ENCODE assay signal across 36 mouse cellular contexts in the genomic region with DNA sequence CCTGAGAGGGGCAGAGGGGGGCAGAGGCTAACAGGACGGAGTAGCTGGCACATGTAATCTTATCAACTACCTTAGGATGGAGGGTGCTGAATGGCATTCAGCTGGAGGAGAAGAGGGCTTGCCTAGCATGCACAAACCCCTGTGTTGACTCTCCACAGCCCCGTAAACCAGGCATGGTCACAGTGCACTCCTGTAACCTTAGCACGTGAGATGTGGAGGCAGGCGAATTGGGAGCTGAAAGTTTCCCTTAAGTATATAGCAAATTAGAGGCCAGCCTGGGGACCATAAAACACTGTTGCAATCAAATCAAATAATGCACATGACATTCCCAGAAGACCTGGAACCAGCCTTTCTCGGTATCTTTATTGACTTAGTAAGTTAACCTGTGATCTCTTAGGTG. TPM values are rescaled to one million over a fixed set of nuclear protein-coding genes. Genes with fewer than 3 reads are reported as not detected.
A peak's percentile ranks its signal among the peaks of the same experiment; 100 is the strongest.
DNase-seq lines count a peak whose midpoint lies in the region; ATAC-seq and TF ChIP-seq lines count a peak whose summit lies in the region.
"Had no signal": no experiment of that assay in that cellular context is flagged by ENCODE, and none has a peak within 500 bp of the region (broad histone marks: within the 10 kb centered on the region; RNA-seq: fewer than 3 reads in every experiment).

No protein-coding gene starts in this region.

- H3K79me2 ChIP-seq in liver, adult 2 months (ENCODE audit: control insufficient read depth, insufficient read depth, low read length) = no peaks in the 10 kb centered on the region; the same call in 1 of the 2 replicates

- H3K36me3 ChIP-seq in liver, adult 2 months (ENCODE audit: control insufficient read depth, insufficient read depth, low read length) = peaks cover 54% of the 10 kb centered on the region
- peaks cover 43% of the 10 kb centered on the region for H3K36me3 ChIP-seq in intestine, embryonic 15.5 days
- H3K36me3 ChIP-seq in intestine, embryonic 16.5 days (ENCODE audit: control insufficient read depth, insufficient read depth, low read length) = peaks cover 20% of the 10 kb centered on the region
- H3K36me3 ChIP-seq in stomach, embryonic 15.5 days = peaks cover 40% of the 10 kb centered on the region

- 34% methylated on average over 5 of the region's 5 CpGs for WGBS in liver, adult 2 months
- 78% methylated on average over 5 of the region's 5 CpGs for WGBS in intestine, embryonic 15.5 days
- WGBS in intestine, embryonic 16.5 days = 68% methylated on average over 5 of the region's 5 CpGs
- WGBS in stomach, embryonic 15.5 days = 72% methylated on average over 5 of the region's 5 CpGs

- TF ChIP-seq CTCF in liver, adult 2 months (IDR thresholded peaks at IDR 0.05; ENCODE audit: low read depth, low read length) = no peak

- peaks cover 20% of the 10 kb centered on the region for H3K4me1 ChIP-seq in liver, adult 2 months (ENCODE audit: control insufficient read depth, insufficient read depth, low read length)
- no peaks in the 10 kb centered on the region for H3K4me1 ChIP-seq in intestine, embryonic 15.5 days (replicated peaks)
- peaks cover 9% of the 10 kb centered on the region for H3K4me1 ChIP-seq in intestine, embryonic 16.5 days (ENCODE audit: control insufficient read depth, insufficient read depth, low read length)
- no peaks in the 10 kb centered on the region for H3K4me1 ChIP-seq in stomach, embryonic 15.5 days
- H3K4me1 ChIP-seq: embryonic facial prominence, embryonic 10.5 days; embryonic facial prominence, embryonic 13.5 days; forebrain, embryonic 12.5 days; forebrain, embryonic 15.5 days; hindbrain, embryonic 10.5 days; hindbrain, embryonic 13.5 days had no signal

- no peak for TF ChIP-seq POLR2A in liver, adult 2 months (IDR thresholded peaks at IDR 0.05; ENCODE audit: extremely low read depth, insufficient read depth, low read length)

- H3K9me3 ChIP-seq in intestine, embryonic 15.5 days = no peaks in the 10 kb centered on the region
- H3K9me3 ChIP-seq in intestine, embryonic 16.5 days (ENCODE audit: control insufficient read depth, low read length) = no peaks in the 10 kb centered on the region
- no peaks in the 10 kb centered on the region for H3K9me3 ChIP-seq in stomach, embryonic 15.5 days
- H3K9me3 ChIP-seq: embryonic facial prominence, embryonic 10.5 days; embryonic facial prominence, embryonic 13.5 days; forebrain, embryonic 12.5 days; forebrain, embryonic 15.5 days; heart, embryonic 12.5 days; heart, embryonic 15.5 days; hindbrain, embryonic 10.5 days; hindbrain, embryonic 13.5 days had no signal

- no peak overlapping the region for H3K9ac ChIP-seq in liver, adult 2 months (ENCODE audit: low read depth, low read length)
- no peak overlapping the region for H3K9ac ChIP-seq in intestine, embryonic 15.5 days
- H3K9ac ChIP-seq in intestine, embryonic 16.5 days (ENCODE audit: low read depth, low read length) = no peak overlapping the region
- no peak overlapping the region for H3K9ac ChIP-seq in stomach, embryonic 15.5 days
- H3K9ac ChIP-seq: embryonic facial prominence, embryonic 13.5 days; forebrain, embryonic 12.5 days; forebrain, embryonic 15.5 days; heart, embryonic 12.5 days; heart, embryonic 15.5 days; hindbrain, embryonic 13.5 days had no signal

- peak; percentile 71 for DNase-seq in liver, adult 2 months (ENCODE audit: extremely low read depth, low read depth, low spot score)
- no peak for DNase-seq in liver
- no peak for DNase-seq in kidney, adult 18-20 months
- DNase-seq in gastrocnemius, postnatal 25 days = no peak
- DNase-seq in thymus, postnatal 10 days (ENCODE audit: low spot score in 2 of 2) = no peak
- DNase-seq: adrenal gland, adult 2 months; adrenal gland, postnatal 14 days; cerebellum, adult 11 months; cerebellum, adult 2 months; cerebellum, adult 9-11 months; cerebellum, postnatal 25 days; embryo, embryonic 11 days; gastrocnemius, postnatal 10 days; heart, adult 11 months had no signal

- H3K27ac ChIP-seq in liver, adult 2 months (replicated peaks; ENCODE audit: insufficient read depth, low read depth, low read length) = peak overlapping the region; percentile 58
- peak overlapping the region; percentile 3; the same call in 1 of the 2 replicates for H3K27ac ChIP-seq in intestine, embryonic 15.5 days
- peak overlapping the region; percentile 29 for H3K27ac ChIP-seq in intestine, embryonic 16.5 days (ENCODE audit: low read length)
- H3K27ac ChIP-seq in stomach, embryonic 15.5 days = 0 out of 2 replicates have a peak overlapping the region, but pooled peaks have one; percentile 9
- H3K27ac ChIP-seq: embryonic facial prominence, embryonic 10.5 days; embryonic facial prominence, embryonic 13.5 days; forebrain, embryonic 12.5 days; forebrain, embryonic 15.5 days; heart, embryonic 15.5 days; hindbrain, embryonic 10.5 days; hindbrain, embryonic 13.5 days had no signal

- ATAC-seq in intestine, embryonic 15.5 days = peak; percentile 73
- peak; percentile 72 for ATAC-seq in intestine, embryonic 16.5 days
- peak; percentile 37; the same call in 1 of the 2 replicates for ATAC-seq in stomach, embryonic 15.5 days (ENCODE audit: insufficient read depth, low FRiP score, low read depth)
- ATAC-seq: CD4-positive, CD25-positive, alpha-beta regulatory T cell, adult 4 months; forebrain, embryonic 15.5 days; hindbrain, embryonic 16.5 days had no signal

- no peak overlapping the region for H3K4me2 ChIP-seq in intestine, embryonic 15.5 days (replicated peaks)
- H3K4me2 ChIP-seq in intestine, embryonic 16.5 days (ENCODE audit: low read depth, low read length) = no peak overlapping the region
- no peak overlapping the region for H3K4me2 ChIP-seq in stomach, embryonic 15.5 days
- H3K4me2 ChIP-seq: embryonic facial prominence, embryonic 13.5 days; forebrain, embryonic 12.5 days; forebrain, embryonic 15.5 days; heart, embryonic 12.5 days; heart, embryonic 15.5 days; hindbrain, embryonic 13.5 days had no signal

- no peak overlapping the region for H3K4me3 ChIP-seq in liver, adult 2 months (ENCODE audit: insufficient read depth, low read depth, low read length)
- H3K4me3 ChIP-seq in intestine, embryonic 15.5 days (replicated peaks) = no peak overlapping the region
- H3K4me3 ChIP-seq in intestine, embryonic 16.5 days (ENCODE audit: low read length) = no peak overlapping the region
- H3K4me3 ChIP-seq in stomach, embryonic 15.5 days (replicated peaks) = no peak overlapping the region
- H3K4me3 ChIP-seq: embryonic facial prominence, embryonic 10.5 days; embryonic facial prominence, embryonic 13.5 days; erythroblast, embryonic 14.5 days; forebrain, embryonic 12.5 days; forebrain, embryonic 15.5 days; heart, embryonic 12.5 days; heart, embryonic 15.5 days; hindbrain, embryonic 10.5 days; hindbrain, embryonic 13.5 days had no signal

- no peaks in the 10 kb centered on the region for H3K27me3 ChIP-seq in liver, adult 2 months (ENCODE audit: control insufficient read depth, insufficient read depth, low read length)
- H3K27me3 ChIP-seq in intestine, embryonic 15.5 days (replicated peaks) = no peaks in the 10 kb centered on the region
- H3K27me3 ChIP-seq in intestine, embryonic 16.5 days (replicated peaks; ENCODE audit: control insufficient read depth, insufficient read depth, low read length) = no peaks in the 10 kb centered on the region
- H3K27me3 ChIP-seq in stomach, embryonic 15.5 days (replicated peaks) = no peaks in the 10 kb centered on the region
- H3K27me3 ChIP-seq: embryonic facial prominence, embryonic 13.5 days; forebrain, embryonic 12.5 days; forebrain, embryonic 15.5 days; heart, embryonic 12.5 days; heart, embryonic 15.5 days; hindbrain, embryonic 13.5 days had no signal

RNA-seq across cellular contexts. Expression of gene 1700102P08Rik, which starts 13.9 kb away (rescaled TPM):
- total RNA-seq in liver, adult 2 months (2014; rRNA removed) = not detected in 2 replicates
- not detected in 2 replicates for polyA plus RNA-seq in liver, adult 2 months (2012; rRNA removed)
- 0.30 and 0.88 TPM in 2 replicates for polyA plus RNA-seq in intestine, embryonic 15.5 days (2015; fragmentation: Nextera tagmentation; extraction: Ambion mirVana)
- polyA plus RNA-seq in intestine, embryonic 16.5 days (2015; fragmentation: Nextera tagmentation; extraction: Ambion mirVana) = 0.49 and 0.55 TPM in 2 replicates
- 0.54 and 0.82 TPM in 2 replicates for polyA plus RNA-seq in stomach, embryonic 15.5 days (2015; fragmentation: Nextera tagmentation; extraction: Ambion mirVana)
- total RNA-seq in gastrocnemius, postnatal 25 days (2021) = under 1 TPM; 0.40 to 0.46 TPM
- total RNA-seq: common myeloid progenitor, adult 5-6 weeks had no signal

RNA-seq across cellular contexts. Expression of gene Usp4, which starts 31.1 kb away (rescaled TPM):
- 62.0 and 63.8 TPM in 2 replicates for total RNA-seq in liver, adult 2 months (2014; rRNA removed)
- 63.3 and 65.2 TPM in 2 replicates for polyA plus RNA-seq in liver, adult 2 months (2012; rRNA removed)
- polyA plus RNA-seq in intestine, embryonic 15.5 days (2015; fragmentation: Nextera tagmentation; extraction: Ambion mirVana) = 82.5 and 89.1 TPM in 2 replicates
- 84.4 and 92.1 TPM in 2 replicates for polyA plus RNA-seq in intestine, embryonic 16.5 days (2015; fragmentation: Nextera tagmentation; extraction: Ambion mirVana)
- polyA plus RNA-seq in stomach, embryonic 15.5 days (2015; fragmentation: Nextera tagmentation; extraction: Ambion mirVana) = 85.6 and 92.2 TPM in 2 replicates
- 10 to 100 TPM; 61.7 to 64.9 TPM for total RNA-seq in gastrocnemius, postnatal 25 days (2021)

RNA-seq across cellular contexts. Expression of gene Gpx1, which starts 40.0 kb away (rescaled TPM):
- 5,129 and 5,348 TPM in 2 replicates for total RNA-seq in liver, adult 2 months (2014; rRNA removed)
- polyA plus RNA-seq in liver, adult 2 months (2012; rRNA removed) = 8,357 and 9,405 TPM in 2 replicates
- 1,041 and 1,081 TPM in 2 replicates for polyA plus RNA-seq in intestine, embryonic 15.5 days (2015; fragmentation: Nextera tagmentation; extraction: Ambion mirVana)
- 1,298 and 1,315 TPM in 2 replicates for polyA plus RNA-seq in intestine, embryonic 16.5 days (2015; fragmentation: Nextera tagmentation; extraction: Ambion mirVana)
- polyA plus RNA-seq in stomach, embryonic 15.5 days (2015; fragmentation: Nextera tagmentation; extraction: Ambion mirVana) = 998 and 1,171 TPM in 2 replicates
- total RNA-seq in gastrocnemius, postnatal 25 days (2021) = 10 to 100 TPM; 74.4 to 92.9 TPM

RNA-seq across cellular contexts. Expression of gene Ccdc36, which starts 49.5 kb away (rescaled TPM):
- not detected in 2 replicates for total RNA-seq in liver, adult 2 months (2014; rRNA removed)
- not detected in 2 replicates for polyA plus RNA-seq in liver, adult 2 months (2012; rRNA removed)
- polyA plus RNA-seq in intestine, embryonic 15.5 days (2015; fragmentation: Nextera tagmentation; extraction: Ambion mirVana) = 1.5 and 1.6 TPM in 2 replicates
- 1.1 TPM in 2 replicates for polyA plus RNA-seq in intestine, embryonic 16.5 days (2015; fragmentation: Nextera tagmentation; extraction: Ambion mirVana)
- polyA plus RNA-seq in stomach, embryonic 15.5 days (2015; fragmentation: Nextera tagmentation; extraction: Ambion mirVana) = 1.4 and 1.6 TPM in 2 replicates
- not detected for total RNA-seq in gastrocnemius, postnatal 25 days (2021)
- total RNA-seq: adrenal gland, adult 2 months; adrenal gland, postnatal 14 days; gastrocnemius, adult 18-20 months; heart, adult 8-10 months; heart, postnatal 25 days; MEL had no signal
- polyA plus RNA-seq: adrenal gland, adult 2 months; C2C12; erythroblast, embryonic 14.5 days had no signal

RNA-seq across cellular contexts. Expression of gene BC048562, which starts 57.5 kb away (rescaled TPM):
- total RNA-seq in liver, adult 2 months (2014; rRNA removed) = not detected in 2 replicates
- not detected in 2 replicates for polyA plus RNA-seq in liver, adult 2 months (2012; rRNA removed)
- not detected in 2 replicates for polyA plus RNA-seq in intestine, embryonic 15.5 days (2015; fragmentation: Nextera tagmentation; extraction: Ambion mirVana)
- polyA plus RNA-seq in intestine, embryonic 16.5 days (2015; fragmentation: Nextera tagmentation; extraction: Ambion mirVana) = not detected in 2 replicates
- polyA plus RNA-seq in stomach, embryonic 15.5 days (2015; fragmentation: Nextera tagmentation; extraction: Ambion mirVana) = not detected in 2 replicates
- total RNA-seq in gastrocnemius, postnatal 25 days (2021) = not detected
- total RNA-seq: adrenal gland, adult 2 months; adrenal gland, postnatal 14 days; adrenal gland, postnatal 4 days; common myeloid progenitor, adult 5-6 weeks; gastrocnemius, adult 18-20 months; gastrocnemius, postnatal 10 days; gastrocnemius, postnatal 4 days; heart, adult 8-10 months; heart, postnatal 25 days; MEL had no signal
- polyA plus RNA-seq: adrenal gland, adult 2 months; C2C12; CD4-positive, CD25-positive, alpha-beta regulatory T cell, adult 4 months; cerebellum, adult 2 months; embryonic facial prominence, embryonic 10.5 days; embryonic facial prominence, embryonic 13.5 days; erythroblast, embryonic 14.5 days; forebrain, embryonic 12.5 days; forebrain, embryonic 15.5 days; heart, embryonic 12.5 days; heart, embryonic 15.5 days; hindbrain, embryonic 10.5 days; hindbrain, embryonic 13.5 days; hindbrain, embryonic 16.5 days had no signal

Comparison
In these comparisons a context has a peak if more than half of its experiments do, and no peak if none do; other contexts are left out.
1. H3K27ac ChIP-seq: peak in every context shown above with its lines; median percentile 58 in liver, adult 2 months; 29 in intestine, embryonic 16.5 days; 9 in stomach, embryonic 15.5 days; 3 in intestine, embryonic 15.5 days.